Mouse (Mus musculus): ENCODE results near the gene Nynrin.

Gene Nynrin

GRCm38 (mm10) chr14:55878316-55878940, 24.6 kb downstream of the Nynrin start:
- no peak for DNase-seq (ENCODE audit: low spot score)

GRCm38 (mm10) chr14:55879623-55880022, 25.8 kb downstream of the Nynrin start:
- peak; percentile 85 for DNase-seq (ENCODE audit: low spot score)

GRCm38 (mm10) chr14:55880982-55881381, 27.2 kb downstream of the Nynrin start:
- DNase-seq (ENCODE audit: low spot score) = no peak

GRCm38 (mm10) chr14:55882171-55882641, 28.4 kb downstream of the Nynrin start:
- DNase-seq (ENCODE audit: low spot score) = no peak

GRCm38 (mm10) chr14:55883149-55883661, 29.4 kb downstream of the Nynrin start:
- DNase-seq (ENCODE audit: low spot score) = no peak

GRCm38 (mm10) chr14:55883663-55884062, 29.9 kb downstream of the Nynrin start:
- DNase-seq (ENCODE audit: low spot score) = no peak

- no peak for DNase-seq (ENCODE audit: low spot score)
Measured at GRCm38 (mm10) chr14:55884166-55884565, 30.4 kb downstream of the Nynrin start, which contains the start of gene Cbln3. Cbln3 (minus strand) TSS chr14:55884392.

- peak; percentile 95 for DNase-seq (ENCODE audit: low spot score)
Measured at GRCm38 (mm10) chr14:55884713-55885113, 30.9 kb downstream of the Nynrin start, which contains the start of gene Khnyn. Khnyn (plus strand) TSS chr14:55884947.

GRCm38 (mm10) chr14:55885114-55885790, 31.4 kb downstream of the Nynrin start:
- DNase-seq (ENCODE audit: low spot score) = no peak

- peak; percentile 46 for DNase-seq (ENCODE audit: low spot score)
Measured at GRCm38 (mm10) chr14:55885791-55886271, 32.0 kb downstream of the Nynrin start.

GRCm38 (mm10) chr14:55886571-55887382, 33.0 kb downstream of the Nynrin start:
- no peak for DNase-seq (ENCODE audit: low spot score)

GRCm38 (mm10) chr14:55897671-55898070, 43.9 kb downstream of the Nynrin start:
- DNase-seq (ENCODE audit: low spot score) = no peak

GRCm38 (mm10) chr14:55898947-55899346, 45.1 kb downstream of the Nynrin start:
- no peak for DNase-seq (ENCODE audit: low spot score)

- peak; percentile 88 for DNase-seq (ENCODE audit: low spot score)
Measured at GRCm38 (mm10) chr14:55899701-55900413, 46.0 kb downstream of the Nynrin start, which contains the start of gene Sdr39u1. Sdr39u1 (minus strand) TSS chr14:55900293.

- DNase-seq (ENCODE audit: low spot score) = peak; percentile 28
Measured at GRCm38 (mm10) chr14:55900414-55900755, 46.6 kb downstream of the Nynrin start.

GRCm38 (mm10) chr14:55905518-55905917, 51.7 kb downstream of the Nynrin start:
- no peak for DNase-seq (ENCODE audit: low spot score)

GRCm38 (mm10) chr14:55913406-55913805, 59.6 kb downstream of the Nynrin start:
- no peak for DNase-seq (ENCODE audit: low spot score)

GRCm38 (mm10) chr14:55918240-55919082, 64.7 kb downstream of the Nynrin start:
- DNase-seq (ENCODE audit: low spot score) = peak; percentile 98

GRCm38 (mm10) chr14:55922475-55923232, 68.8 kb downstream of the Nynrin start:
- DNase-seq (ENCODE audit: low spot score) = no peak

All from embryo, embryonic 10 days (tissue).